Mouse (Mus musculus) retina, postnatal 1 day (tissue): ENCODE measurements around the gene Crat.

Experiments used
- DNase-seq: peaks from one replicate; pipeline ENCODE4 v3.0.0-alpha.2; 2012

Crat gene

GRCm38 (mm10) chr2:30365281-30366069, 50.1 kb downstream of the Crat start:
- DNase-seq = no peak

- DNase-seq = peak; percentile 100
Observed at GRCm38 (mm10) chr2:30363773-30364650, 51.6 kb downstream of the Crat start, which contains the start of gene Miga2. Gene Miga2 (plus strand): TSS chr2:30364233.

- no peak for DNase-seq
Observed at GRCm38 (mm10) chr2:30362865-30363264, 52.7 kb downstream of the Crat start.

GRCm38 (mm10) chr2:30360626-30361025, 55.0 kb downstream of the Crat start:
- no peak for DNase-seq

- peak; percentile 88 for DNase-seq
Observed at GRCm38 (mm10) chr2:30358533-30359531, 56.8 kb downstream of the Crat start, which contains the start of gene Sh3glb2. Gene Sh3glb2 (minus strand): TSS chr2:30359337.

GRCm38 (mm10) chr2:30357552-30358510, 57.8 kb downstream of the Crat start:
- no peak for DNase-seq

GRCm38 (mm10) chr2:30356906-30357305, 58.7 kb downstream of the Crat start:
- DNase-seq = no peak

- no peak for DNase-seq
Observed at GRCm38 (mm10) chr2:30356266-30356665, 59.3 kb downstream of the Crat start.

- no peak for DNase-seq
Observed at GRCm38 (mm10) chr2:30355861-30356260, 59.8 kb downstream of the Crat start.

- no peak for DNase-seq
Observed at GRCm38 (mm10) chr2:30351149-30351548, 64.5 kb downstream of the Crat start.
